Mouse (Mus musculus): Measurements from ENCODE around the gene Gm45062. TPM values are rescaled to one million over a fixed set of nuclear protein-coding genes. Genes with fewer than 3 reads are reported as not detected.
A peak's percentile ranks its signal among the peaks of the same experiment; 100 is the strongest.

The Gm45062 gene
- polyA plus RNA-seq, 1 experiment from 2014 or later: 0.85 TPM

GRCm38 (mm10) chr6:8333380-8333779 lies 74.1 kb downstream of the Gm45062 start:
- H3K9me3 ChIP-seq (ENCODE audit: low read length): no peaks in the 10 kb centered on the region
- H3K27me3 ChIP-seq (ENCODE audit: insufficient read depth, low read length): no peaks in the 10 kb centered on the region
- H3K4me3 ChIP-seq (ENCODE audit: low read depth, low read length): no peak overlapping the region
- H3K27ac ChIP-seq (ENCODE audit: low read depth): no peak overlapping the region
- WGBS (ENCODE audit: insufficient replicate concordance): 95% methylated on average over 1 of the region's 1 CpGs
- no peak for ATAC-seq
- H3K36me3 ChIP-seq (replicated peaks; ENCODE audit: insufficient read depth, low read length): no peaks in the 10 kb centered on the region
- H3K4me1 ChIP-seq (ENCODE audit: insufficient read depth): no peaks in the 10 kb centered on the region
- no peak overlapping the region for H3K9ac ChIP-seq (replicated peaks)
- no peak for DNase-seq
- TF ChIP-seq EP300 (IDR thresholded peaks at IDR 0.05; ENCODE audit: low read depth) (no peak), CTCF (IDR thresholded peaks at IDR 0.05; ENCODE audit: low read depth) (no peak)
- H3K4me2 ChIP-seq (ENCODE audit: low read depth, low read length): no peak overlapping the region

DNA sequence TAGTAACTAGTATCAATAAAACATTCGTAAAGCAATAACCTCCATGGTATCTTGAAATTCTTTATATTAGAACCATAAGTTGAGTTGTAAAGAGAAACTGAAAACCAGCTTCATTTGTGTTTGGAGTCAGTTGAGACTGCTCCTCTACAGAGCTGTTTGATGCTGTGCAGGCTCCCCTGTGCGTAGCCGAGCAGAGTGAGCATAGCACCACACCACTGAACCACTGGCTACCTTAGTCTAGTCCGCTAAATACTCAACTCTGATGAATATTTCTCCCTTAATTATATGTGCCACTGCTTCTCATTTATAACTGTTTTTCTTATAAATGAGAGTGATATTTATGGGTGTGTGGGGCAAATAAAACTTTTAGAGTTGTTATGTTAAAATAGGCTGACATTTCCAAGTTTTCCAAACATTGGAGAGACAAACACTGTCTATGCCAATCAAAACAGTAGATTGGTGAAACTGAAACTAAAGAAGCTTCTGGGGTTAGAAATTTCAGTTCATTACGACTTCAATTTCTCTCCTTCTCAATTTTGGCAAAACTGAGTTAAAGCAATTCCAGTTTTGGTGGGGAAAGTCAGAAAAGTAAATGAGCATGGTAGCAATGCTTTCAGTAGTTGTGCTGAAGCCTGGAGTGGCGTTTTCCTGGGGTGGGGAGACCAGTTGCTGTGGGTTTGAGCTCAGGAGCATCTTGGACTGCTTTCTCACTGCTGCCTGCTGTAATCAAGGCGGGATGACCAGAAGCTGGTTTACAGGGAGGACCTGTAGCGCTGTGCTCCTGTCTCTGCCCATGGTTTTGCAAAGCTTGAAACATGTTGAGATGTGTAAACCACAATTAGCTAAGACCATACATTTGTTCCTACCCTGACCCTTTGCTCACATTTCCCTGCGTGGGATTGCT lies 77.5 kb downstream of the Gm45062 start:
- WGBS (ENCODE audit: insufficient replicate concordance): 84% methylated on average over 9 of the region's 9 CpGs
- no peak overlapping the region for H3K4me3 ChIP-seq (ENCODE audit: low read depth, low read length)
- H3K36me3 ChIP-seq (replicated peaks; ENCODE audit: insufficient read depth, low read length): no peaks in the 10 kb centered on the region
- H3K4me2 ChIP-seq (ENCODE audit: low read depth, low read length): no peak overlapping the region
- no peaks in the 10 kb centered on the region for H3K27me3 ChIP-seq (ENCODE audit: insufficient read depth, low read length)
- H3K9ac ChIP-seq (replicated peaks): no peak overlapping the region
- no peaks in the 10 kb centered on the region for H3K4me1 ChIP-seq (ENCODE audit: insufficient read depth)
- DNase-seq: no peak
- TF ChIP-seq EP300 (IDR thresholded peaks at IDR 0.05; ENCODE audit: low read depth) (no peak), CTCF (IDR thresholded peaks at IDR 0.05; ENCODE audit: low read depth) (no peak)
- no peaks in the 10 kb centered on the region for H3K9me3 ChIP-seq (ENCODE audit: low read length)
- H3K27ac ChIP-seq (ENCODE audit: low read depth): no peak overlapping the region
- no peak for ATAC-seq

GRCm38 (mm10) chr6:8339453-8339852 lies 80.2 kb downstream of the Gm45062 start:
- DNase-seq (no peak), ATAC-seq (no peak)
- Histone ChIP-seq H3K36me3 (replicated peaks; ENCODE audit: insufficient read depth, low read length) (no peaks in the 10 kb centered on the region), H3K27ac (ENCODE audit: low read depth) (no peak overlapping the region), H3K4me1 (ENCODE audit: insufficient read depth) (peaks cover 9% of the 10 kb centered on the region; the same call in 1 of the 2 replicates), H3K9me3 (ENCODE audit: low read length) (no peaks in the 10 kb centered on the region), H3K9ac (replicated peaks) (no peak overlapping the region), H3K27me3 (ENCODE audit: insufficient read depth, low read length) (no peaks in the 10 kb centered on the region), H3K4me3 (ENCODE audit: low read depth, low read length) (no peak overlapping the region), H3K4me2 (ENCODE audit: low read depth, low read length) (no peak overlapping the region)
- TF ChIP-seq EP300 (IDR thresholded peaks at IDR 0.05; ENCODE audit: low read depth): no peak
- TF ChIP-seq CTCF (IDR thresholded peaks at IDR 0.05; ENCODE audit: low read depth): no peak
- 63% methylated on average over 6 of the region's 6 CpGs for WGBS (ENCODE audit: insufficient replicate concordance)

- H3K9ac ChIP-seq (replicated peaks): no peak overlapping the region
- ATAC-seq: no peak
Measured at GRCm38 (mm10) chr6:8343271-8343670, 84.0 kb downstream of the Gm45062 start.

GRCm38 (mm10) chr6:8345219-8345856 lies 86.1 kb downstream of the Gm45062 start:
- Histone ChIP-seq H3K4me1 (ENCODE audit: insufficient read depth) (peaks cover 26% of the 10 kb centered on the region), H3K9ac (replicated peaks) (no peak overlapping the region), H3K9me3 (ENCODE audit: low read length) (no peaks in the 10 kb centered on the region), H3K4me3 (ENCODE audit: low read depth, low read length) (no peak overlapping the region), H3K4me2 (ENCODE audit: low read depth, low read length) (peak overlapping the region; percentile 16; the same call in 1 of the 2 replicates), H3K27ac (ENCODE audit: low read depth) (peak overlapping the region; percentile 29; the same call in 1 of the 2 replicates), H3K27me3 (ENCODE audit: insufficient read depth, low read length) (no peaks in the 10 kb centered on the region), H3K36me3 (replicated peaks; ENCODE audit: insufficient read depth, low read length) (no peaks in the 10 kb centered on the region)
- peak; percentile 74 for DNase-seq
- TF ChIP-seq EP300 (IDR thresholded peaks at IDR 0.05; ENCODE audit: low read depth): no peak
- TF ChIP-seq CTCF (IDR thresholded peaks at IDR 0.05; ENCODE audit: low read depth): no peak
- 59% methylated on average over 5 of the region's 5 CpGs for WGBS (ENCODE audit: insufficient replicate concordance)
- ATAC-seq: peak; percentile 90

More at GRCm38 (mm10) chr6:8343271-8343670, 84.0 kb downstream of the Gm45062 start:
- DNase-seq: no peak
- 67% methylated on average over 4 of the region's 4 CpGs for WGBS (ENCODE audit: insufficient replicate concordance)
- H3K27me3 ChIP-seq (ENCODE audit: insufficient read depth, low read length): no peaks in the 10 kb centered on the region
- peaks cover 18% of the 10 kb centered on the region; the same call in 1 of the 2 replicates for H3K4me1 ChIP-seq (ENCODE audit: insufficient read depth)
- H3K9me3 ChIP-seq (ENCODE audit: low read length): no peaks in the 10 kb centered on the region
- H3K27ac ChIP-seq (ENCODE audit: low read depth): no peak overlapping the region
- H3K4me2 ChIP-seq (ENCODE audit: low read depth, low read length): peak overlapping the region; percentile 51
- H3K4me3 ChIP-seq (ENCODE audit: low read depth, low read length): no peak overlapping the region
- TF ChIP-seq CTCF (IDR thresholded peaks at IDR 0.05; ENCODE audit: low read depth) (0 out of 2 replicates have a peak, but pooled peaks have one; percentile 23), EP300 (IDR thresholded peaks at IDR 0.05; ENCODE audit: low read depth) (0 out of 2 replicates have a peak, but pooled peaks have one; percentile 11)
- H3K36me3 ChIP-seq (replicated peaks; ENCODE audit: insufficient read depth, low read length): no peaks in the 10 kb centered on the region

GRCm38 (mm10) chr6:8347154-8347553 lies 87.9 kb downstream of the Gm45062 start:
- Histone ChIP-seq H3K27ac (ENCODE audit: low read depth) (0 out of 2 replicates have a peak overlapping the region, but pooled peaks have one; percentile 41), H3K9me3 (ENCODE audit: low read length) (no peaks in the 10 kb centered on the region), H3K4me1 (ENCODE audit: insufficient read depth) (peaks cover 29% of the 10 kb centered on the region), H3K36me3 (replicated peaks; ENCODE audit: insufficient read depth, low read length) (no peaks in the 10 kb centered on the region), H3K4me2 (ENCODE audit: low read depth, low read length) (no peak overlapping the region), H3K27me3 (ENCODE audit: insufficient read depth, low read length) (no peaks in the 10 kb centered on the region), H3K9ac (replicated peaks) (no peak overlapping the region), H3K4me3 (ENCODE audit: low read depth, low read length) (no peak overlapping the region)
- WGBS (ENCODE audit: insufficient replicate concordance): 72% methylated on average over 2 of the region's 2 CpGs
- ATAC-seq (peak; percentile 87), DNase-seq (peak; percentile 39)
- no peak for TF ChIP-seq CTCF (IDR thresholded peaks at IDR 0.05; ENCODE audit: low read depth)
- TF ChIP-seq EP300 (IDR thresholded peaks at IDR 0.05; ENCODE audit: low read depth): no peak
